In genomic region chr1:162893014-162893413, GRCm38 (mm10) we compare ENCODE assay signal across 32 mouse cellular contexts. TPM values are rescaled to one million over a fixed set of nuclear protein-coding genes. Genes with fewer than 3 reads are reported as not detected.
DNase-seq lines count a peak whose midpoint lies in the region; ATAC-seq and TF ChIP-seq lines count a peak whose summit lies in the region.
"Had no signal": no experiment of that assay in that cellular context is flagged by ENCODE, and none has a peak within 500 bp of the region (broad histone marks: within the 10 kb centered on the region; RNA-seq: fewer than 3 reads in every experiment).

No protein-coding gene starts in this region.

- H3K4me3 ChIP-seq in gastrocnemius, adult 2 months, result no peak overlapping the region
- no peak overlapping the region for H3K4me3 ChIP-seq in heart, adult 2 months
- no peak overlapping the region for H3K4me3 ChIP-seq in lung, embryonic 16.5 days (ENCODE audit: low read length)
- H3K4me3 ChIP-seq: embryonic facial prominence, embryonic 10.5 days; embryonic facial prominence, embryonic 13.5 days; erythroblast, embryonic 14.5 days; forebrain, embryonic 12.5 days; forebrain, embryonic 15.5 days; heart, embryonic 12.5 days; heart, embryonic 15.5 days had no signal

- 62% methylated on average over 6 of the region's 6 CpGs for WGBS in heart, adult 2 months
- WGBS in lung, embryonic 16.5 days, result 81% methylated on average over 6 of the region's 6 CpGs

- TF ChIP-seq POLR2A in heart, adult 2 months (IDR thresholded peaks at IDR 0.05; ENCODE audit: insufficient read depth, low read depth, low read length), result no peak

- peak overlapping the region; percentile 70 for H3K27ac ChIP-seq in gastrocnemius, adult 2 months
- peak overlapping the region; percentile 60 for H3K27ac ChIP-seq in heart, adult 2 months
- H3K27ac ChIP-seq in lung, embryonic 16.5 days (ENCODE audit: low read length), result peak overlapping the region; percentile 81
- H3K27ac ChIP-seq: embryonic facial prominence, embryonic 10.5 days; embryonic facial prominence, embryonic 13.5 days; forebrain, embryonic 12.5 days; forebrain, embryonic 15.5 days; heart, embryonic 15.5 days; hindbrain, embryonic 14.5 days; hindbrain, postnatal 0 days had no signal

- no peaks in the 10 kb centered on the region for H3K27me3 ChIP-seq in heart, adult 2 months (ENCODE audit: control insufficient read depth, insufficient read depth, low read length)
- no peaks in the 10 kb centered on the region for H3K27me3 ChIP-seq in lung, embryonic 16.5 days (ENCODE audit: control insufficient read depth, insufficient read depth, low read depth, low read length)
- H3K27me3 ChIP-seq: embryonic facial prominence, embryonic 13.5 days; forebrain, embryonic 12.5 days; forebrain, embryonic 15.5 days; heart, embryonic 12.5 days; heart, embryonic 15.5 days had no signal

- no peak for ATAC-seq in lung, embryonic 16.5 days (ENCODE audit: low read depth)
- ATAC-seq: activated CD4-positive, CD25-positive, alpha-beta regulatory T cell, adult 4 months; forebrain, embryonic 15.5 days; hindbrain, postnatal 0 days; inflammation-experienced regulatory T-cells, adult 6 months had no signal

- intact Hi-C loops in gastrocnemius, adult 2 months (cut with DNase I), result no loop called here
- intact Hi-C loops in gastrocnemius, postnatal 14 days (cut with DNase I; ENCODE audit: low total_unique reads), result no loop called here
- intact Hi-C loops in heart, adult 2 months (cut with DNase I), result loop anchor here (10.0 kb wide), 1 partner anchor 62 kb away; no protein-coding TSS in a partner anchor
- intact Hi-C loops in heart, postnatal 10 days (cut with DNase I), result loop anchor here (5.0 kb wide), 1 partner anchor 76 kb away; no protein-coding TSS in a partner anchor

- no peak overlapping the region for H3K4me2 ChIP-seq in lung, embryonic 16.5 days (ENCODE audit: low read depth, low read length)
- H3K4me2 ChIP-seq: embryonic facial prominence, embryonic 13.5 days; forebrain, embryonic 12.5 days; forebrain, embryonic 15.5 days; heart, embryonic 12.5 days; heart, embryonic 15.5 days; hindbrain, embryonic 14.5 days had no signal

- H3K9me3 ChIP-seq in lung, embryonic 16.5 days (ENCODE audit: control insufficient read depth, low read length), result no peaks in the 10 kb centered on the region
- H3K9me3 ChIP-seq: embryonic facial prominence, embryonic 10.5 days; embryonic facial prominence, embryonic 13.5 days; forebrain, embryonic 12.5 days; forebrain, embryonic 15.5 days; heart, embryonic 12.5 days; heart, embryonic 15.5 days had no signal

- TF ChIP-seq CTCF in gastrocnemius, adult 2 months (IDR thresholded peaks at IDR 0.05), result no peak
- TF ChIP-seq CTCF in heart, adult 2 months (IDR thresholded peaks at IDR 0.05), result no peak

- no peak overlapping the region for H3K9ac ChIP-seq in heart, adult 2 months (ENCODE audit: low read depth, low read length)
- no peak overlapping the region for H3K9ac ChIP-seq in lung, embryonic 16.5 days (ENCODE audit: low read length)
- H3K9ac ChIP-seq: embryonic facial prominence, embryonic 13.5 days; forebrain, embryonic 12.5 days; forebrain, embryonic 15.5 days; heart, embryonic 12.5 days; heart, embryonic 15.5 days; hindbrain, embryonic 14.5 days had no signal

- peaks cover 13% of the 10 kb centered on the region for H3K36me3 ChIP-seq in heart, adult 2 months (ENCODE audit: control insufficient read depth, insufficient read depth, low read length)
- H3K36me3 ChIP-seq in lung, embryonic 16.5 days (ENCODE audit: control insufficient read depth, insufficient read depth, low read length), result no peaks in the 10 kb centered on the region
- H3K36me3 ChIP-seq: embryonic facial prominence, embryonic 10.5 days; embryonic facial prominence, embryonic 13.5 days; forebrain, embryonic 12.5 days; forebrain, embryonic 15.5 days; heart, embryonic 12.5 days; heart, embryonic 15.5 days had no signal

- 0 out of 2 replicates have a peak, but pooled peaks have one; percentile 17 for TF ChIP-seq EP300 in heart, adult 2 months (IDR thresholded peaks at IDR 0.05; ENCODE audit: insufficient read depth, low read depth, low read length)

- peaks cover 5% of the 10 kb centered on the region for H3K4me1 ChIP-seq in heart, adult 2 months (ENCODE audit: control insufficient read depth, insufficient read depth, low read length)
- 0 out of 2 replicates have a peak, but pooled peaks cover 2% of the 10 kb centered on the region for H3K4me1 ChIP-seq in lung, embryonic 16.5 days (replicated peaks; ENCODE audit: control insufficient read depth, insufficient read depth, low read length)
- H3K4me1 ChIP-seq: embryonic facial prominence, embryonic 10.5 days; forebrain, embryonic 12.5 days; forebrain, embryonic 15.5 days; heart, embryonic 12.5 days; heart, embryonic 15.5 days had no signal

- DNase-seq in gastrocnemius, adult 2 months, result no peak
- DNase-seq in gastrocnemius, postnatal 14 days, result no peak
- DNase-seq in heart, adult 2 months, result peak in 1 of 2 experiments; percentile 42
- no peak for DNase-seq in heart, postnatal 10 days
- DNase-seq in lung, postnatal 25 days (ENCODE audit: low spot score), result no peak
- DNase-seq: adrenal gland, adult 8-10 months; adrenal gland, postnatal 25 days; cerebellum, adult 11-12 months; cerebellum, adult 8-10 months; cerebellum, postnatal 10 days; cerebellum, postnatal 36 days; embryo, embryonic 11 days; gastrocnemius, postnatal 10 days; heart, postnatal 36 days had no signal

- H3K79me2 ChIP-seq in heart, adult 2 months (replicated peaks; ENCODE audit: control insufficient read depth, insufficient read depth, low read length), result no peaks in the 10 kb centered on the region

RNA-seq across cellular contexts. Expression of gene Fmo2, which starts 5.5 kb away (rescaled TPM):
- total RNA-seq in gastrocnemius, adult 2 months (2021), result 10 to 100 TPM; 16.3 to 17.7 TPM
- 1 to 10 TPM; 3.9 to 7.8 TPM for total RNA-seq in gastrocnemius, postnatal 14 days (2021)
- 10 to 100 TPM; 35.5 to 52.9 TPM for total RNA-seq in heart, adult 2 months (2021)
- polyA plus RNA-seq in heart, adult 2 months (2012; rRNA removed), result 17.9 and 24.3 TPM in 2 replicates
- total RNA-seq in heart, postnatal 10 days (2021), result 1 to 10 TPM; 4.1 to 9.1 TPM
- polyA plus RNA-seq in lung, embryonic 16.5 days (2015; fragmentation: Nextera tagmentation; extraction: Ambion mirVana), result 48.3 and 70.3 TPM in 2 replicates
- total RNA-seq: ES-E14 had no signal
- polyA plus RNA-seq: activated CD4-positive, CD25-positive, alpha-beta regulatory T cell, adult 4 months; embryonic facial prominence, embryonic 10.5 days; erythroblast, embryonic 14.5 days; forebrain, embryonic 12.5 days; inflammation-experienced regulatory T-cells, adult 6 months had no signal

RNA-seq across cellular contexts. Expression of gene Fmo1, which starts 26.6 kb away (rescaled TPM):
- total RNA-seq in gastrocnemius, adult 2 months (2021), result 10 to 100 TPM; 13.4 to 14.1 TPM
- 10 to 100 TPM; 16.2 to 23.7 TPM for total RNA-seq in gastrocnemius, postnatal 14 days (2021)
- total RNA-seq in heart, adult 2 months (2021), result 10 to 100 TPM; 33.4 to 33.6 TPM
- polyA plus RNA-seq in heart, adult 2 months (2012; rRNA removed), result 41.4 and 43.1 TPM in 2 replicates
- 10 to 100 TPM; 33.4 to 41.8 TPM for total RNA-seq in heart, postnatal 10 days (2021)
- polyA plus RNA-seq in lung, embryonic 16.5 days (2015; fragmentation: Nextera tagmentation; extraction: Ambion mirVana), result 29.2 and 41.0 TPM in 2 replicates
- polyA plus RNA-seq: erythroblast, embryonic 14.5 days had no signal

RNA-seq across cellular contexts. Expression of gene Fmo6, which starts 44.3 kb away (rescaled TPM):
- not detected for total RNA-seq in gastrocnemius, adult 2 months (2021)
- not detected for total RNA-seq in gastrocnemius, postnatal 14 days (2021)
- not detected for total RNA-seq in heart, adult 2 months (2021)
- polyA plus RNA-seq in heart, adult 2 months (2012; rRNA removed), result 0.53 TPM in 1 of 2 replicates, not detected in the other
- not detected for total RNA-seq in heart, postnatal 10 days (2021)
- polyA plus RNA-seq in lung, embryonic 16.5 days (2015; fragmentation: Nextera tagmentation; extraction: Ambion mirVana), result not detected in 2 replicates
- total RNA-seq: adrenal gland, adult 8-10 months; adrenal gland, postnatal 25 days; ES-E14; heart, adult 8-10 months; heart, postnatal 36 days; hindbrain, postnatal 0 days had no signal
- polyA plus RNA-seq: activated CD4-positive, CD25-positive, alpha-beta regulatory T cell, adult 4 months; brain, embryonic 14.5 days; cortical plate, adult 2 months; embryonic facial prominence, embryonic 10.5 days; erythroblast, embryonic 14.5 days; forebrain, embryonic 15.5 days; heart, embryonic 12.5 days; heart, embryonic 15.5 days; hindbrain, embryonic 11.5 days; hindbrain, embryonic 14.5 days; hindbrain, postnatal 0 days; inflammation-experienced regulatory T-cells, adult 6 months; intestine, embryonic 16.5 days had no signal

Comparison
In these comparisons a context has a peak if more than half of its experiments do, and no peak if none do; other contexts are left out.
1. intact Hi-C loops: an anchor here in heart, adult 2 months (10.0 kb wide) and heart, postnatal 10 days (5.0 kb wide); none called in gastrocnemius, adult 2 months and gastrocnemius, postnatal 14 days.